Mouse (Mus musculus) heart, embryonic 16.5 days (tissue): ENCODE results near the gene Tgfbr3. TPM values are rescaled to one million over a fixed set of nuclear protein-coding genes. Genes with fewer than 3 reads are reported as not detected.

ENCODE experiments used
- ATAC-seq: fragments of 200-750 bp; cut with Nextera tagmentation; replicated peaks from 2 replicates; pipeline ENCODE4 v1.8.0; 2017; ENCODE audit warnings: moderate number of reproducible peaks; ENCODE audit not compliant: insufficient read depth, low FRiP score; ENCODE audit errors: extremely low read depth
- H3K27ac ChIP-seq: fragments of 300-500 bp; sonication (generic); 2 replicates; pipeline ENCODE4 v1.5.1; 2014; ENCODE audit warnings: mild to moderate bottlenecking, low read length, control low read depth, moderate library complexity
- H3K27me3 ChIP-seq: fragments of 300-500 bp; sonication (generic); 2 replicates; pipeline ENCODE4 v1.6.1; 2014; ENCODE audit warnings: low read length, mixed read lengths; ENCODE audit not compliant: control insufficient read depth, insufficient read depth
- H3K36me3 ChIP-seq: fragments of 300-500 bp; sonication (generic); 2 replicates; pipeline ENCODE4 v1.6.1; 2014; ENCODE audit not compliant: control insufficient read depth, insufficient read depth
- H3K4me1 ChIP-seq: fragments of 300-500 bp; sonication (generic); 2 replicates; pipeline ENCODE4 v1.6.1; 2014; ENCODE audit warnings: low read length, mixed read lengths; ENCODE audit not compliant: control insufficient read depth, insufficient read depth
- H3K4me2 ChIP-seq: fragments of 300-500 bp; sonication (generic); 2 replicates; pipeline ENCODE4 v1.6.1; 2014; ENCODE audit warnings: low read depth, mild to moderate bottlenecking, control low read depth, low read length
- H3K4me3 ChIP-seq: fragments of 300-500 bp; sonication (generic); 2 replicates; pipeline ENCODE4 v1.5.1; 2014; ENCODE audit warnings: mild to moderate bottlenecking, control low read depth, low read length
- H3K9ac ChIP-seq: fragments of 300-500 bp; sonication (generic); 2 replicates; pipeline ENCODE4 v1.6.1; 2014; ENCODE audit warnings: low read length, control low read depth
- H3K9me3 ChIP-seq: fragments of 300-500 bp; sonication (generic); replicated peaks from 2 replicates; pipeline ENCODE4 v1.6.1; 2016; ENCODE audit warnings: low read length; ENCODE audit not compliant: control insufficient read depth
- WGBS: fragments of 180-500 bp; shearing (Covaris S2); extraction: QIAGEN DNeasy Blood & Tissue Kit; methylation state at CpG from one replicate; pipeline ENCODE4 v1.1.7; 2014; 5-methylcytosine and 5-hydroxymethylcytosine counted together
- polyA plus RNA-seq: library from polyadenylated mRNA; unstranded; fragments of >200 nt; fragmentation: Nextera tagmentation; extraction: Ambion mirVana; gene quantifications from 2 replicates; pipeline ENCODE4 v1.2.1, GENCODE M21; 2015

Tgfbr3 gene
- polyA plus RNA-seq, 1 experiment from 2014 or later: 20.1 TPM

DNA sequence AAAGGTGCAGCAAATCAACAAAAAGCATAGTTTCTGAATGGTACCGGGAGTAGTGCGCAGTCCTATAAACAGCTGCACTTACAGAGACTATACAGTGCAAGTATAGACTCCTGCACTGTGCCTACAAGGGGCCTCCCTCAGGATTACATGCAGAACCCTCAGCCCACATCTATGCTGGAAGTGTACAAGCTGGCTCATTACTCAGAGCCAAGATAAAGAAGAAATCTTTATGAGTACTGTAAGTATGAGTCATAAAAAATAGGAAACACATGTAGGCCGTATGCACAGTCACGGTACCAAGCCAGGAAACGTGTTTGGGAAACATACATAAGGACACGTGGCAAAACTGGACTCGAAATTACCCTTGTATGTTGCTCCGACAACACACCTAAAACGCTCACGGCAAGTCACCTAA is 89.2 kb downstream of the Tgfbr3 start:
- no peaks in the 10 kb centered on the region for H3K36me3 ChIP-seq
- 0 out of 2 replicates have a peak, but pooled peaks have one; percentile 21 for ATAC-seq
- H3K4me3 ChIP-seq: no peak overlapping the region
- H3K9me3 ChIP-seq: no peaks in the 10 kb centered on the region
- H3K27ac ChIP-seq: peak overlapping the region; percentile 55
- peaks cover 37% of the 10 kb centered on the region for H3K4me1 ChIP-seq
- H3K4me2 ChIP-seq: no peak overlapping the region
- 73% methylated on average over 10 of the region's 10 CpGs for WGBS
- no peak overlapping the region for H3K9ac ChIP-seq
- no peaks in the 10 kb centered on the region for H3K27me3 ChIP-seq

DNA sequence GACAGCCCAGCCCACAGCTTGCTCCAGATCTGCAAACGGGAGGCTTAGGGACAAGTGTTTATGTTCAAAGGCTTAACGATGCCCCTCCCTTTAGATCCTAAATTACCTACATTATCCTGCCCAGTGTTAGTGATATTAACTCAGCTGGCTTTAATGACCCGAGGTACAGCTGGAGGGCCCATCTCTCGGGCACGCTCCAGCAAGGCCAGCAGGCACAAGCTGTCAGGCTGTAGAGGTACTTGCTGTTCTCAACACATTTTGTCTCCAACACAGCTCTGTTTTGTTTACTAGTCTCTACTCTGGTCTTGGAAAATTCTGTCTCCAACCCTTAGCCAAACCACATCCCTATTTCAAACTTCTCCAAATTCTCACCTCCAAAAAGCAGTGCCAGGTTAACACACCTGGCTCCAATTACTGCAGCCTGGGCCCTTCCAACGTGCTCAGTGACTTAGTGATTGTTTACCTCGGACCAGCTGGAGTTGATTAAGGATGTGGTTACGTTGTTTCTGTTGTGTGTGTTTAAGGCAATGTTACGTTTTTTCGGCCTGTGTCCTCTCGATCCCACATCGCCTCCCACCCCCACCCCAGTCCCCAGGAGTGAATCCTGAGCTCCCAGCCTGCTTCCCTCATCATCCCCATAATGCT is 93.6 kb downstream of the Tgfbr3 start:
- WGBS: 58% methylated on average over 12 of the region's 12 CpGs
- Histone ChIP-seq H3K4me2 (no peak overlapping the region), H3K4me1 (peaks cover 10% of the 10 kb centered on the region), H3K27me3 (no peaks in the 10 kb centered on the region), H3K36me3 (no peaks in the 10 kb centered on the region), H3K4me3 (no peak overlapping the region), H3K27ac (no peak overlapping the region), H3K9me3 (no peaks in the 10 kb centered on the region), H3K9ac (no peak overlapping the region)
- no peak for ATAC-seq

DNA sequence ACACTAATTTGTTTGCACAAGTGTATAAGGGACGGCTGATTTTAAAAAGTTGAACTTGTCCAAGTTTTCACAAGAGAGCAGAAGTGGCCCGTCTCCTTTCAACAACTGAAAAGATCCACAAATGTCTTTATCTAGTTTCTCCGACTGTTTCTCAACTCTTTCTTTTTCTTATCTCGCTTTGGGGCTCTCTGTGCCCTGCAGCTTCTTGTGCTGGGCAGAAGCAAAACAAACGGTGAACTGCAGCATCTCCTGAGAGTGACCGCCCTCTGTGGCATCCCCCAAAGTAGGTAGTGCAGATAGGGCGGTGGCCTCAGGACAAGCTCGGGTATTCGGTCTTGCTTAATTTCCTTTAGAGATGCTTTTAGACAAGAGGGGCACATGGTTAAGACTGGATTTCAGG is 96.3 kb downstream of the Tgfbr3 start:
- Histone ChIP-seq H3K4me3 (no peak overlapping the region), H3K9me3 (no peaks in the 10 kb centered on the region), H3K4me1 (no peaks in the 10 kb centered on the region), H3K4me2 (no peak overlapping the region), H3K27ac (no peak overlapping the region), H3K9ac (no peak overlapping the region), H3K27me3 (no peaks in the 10 kb centered on the region), H3K36me3 (no peaks in the 10 kb centered on the region)
- 49% methylated on average over 9 of the region's 9 CpGs for WGBS
- ATAC-seq: no peak

GRCm38 (mm10) chr5:107192372-107192771 is 97.1 kb downstream of the Tgfbr3 start:
- WGBS: 93% methylated on average over 7 of the region's 7 CpGs
- Histone ChIP-seq H3K36me3 (no peaks in the 10 kb centered on the region), H3K4me3 (no peak overlapping the region), H3K9ac (no peak overlapping the region), H3K4me2 (no peak overlapping the region), H3K9me3 (no peaks in the 10 kb centered on the region), H3K4me1 (no peaks in the 10 kb centered on the region), H3K27ac (no peak overlapping the region), H3K27me3 (no peaks in the 10 kb centered on the region)
- no peak for ATAC-seq

- ATAC-seq: no peak
- Histone ChIP-seq H3K27me3 (no peaks in the 10 kb centered on the region), H3K27ac (no peak overlapping the region), H3K4me2 (no peak overlapping the region), H3K4me3 (no peak overlapping the region), H3K4me1 (no peaks in the 10 kb centered on the region), H3K9me3 (no peaks in the 10 kb centered on the region), H3K9ac (no peak overlapping the region), H3K36me3 (no peaks in the 10 kb centered on the region)
- WGBS: 79% methylated on average over 10 of the region's 10 CpGs
Measured at GRCm38 (mm10) chr5:107188551-107188950, 100.9 kb downstream of the Tgfbr3 start.

DNA sequence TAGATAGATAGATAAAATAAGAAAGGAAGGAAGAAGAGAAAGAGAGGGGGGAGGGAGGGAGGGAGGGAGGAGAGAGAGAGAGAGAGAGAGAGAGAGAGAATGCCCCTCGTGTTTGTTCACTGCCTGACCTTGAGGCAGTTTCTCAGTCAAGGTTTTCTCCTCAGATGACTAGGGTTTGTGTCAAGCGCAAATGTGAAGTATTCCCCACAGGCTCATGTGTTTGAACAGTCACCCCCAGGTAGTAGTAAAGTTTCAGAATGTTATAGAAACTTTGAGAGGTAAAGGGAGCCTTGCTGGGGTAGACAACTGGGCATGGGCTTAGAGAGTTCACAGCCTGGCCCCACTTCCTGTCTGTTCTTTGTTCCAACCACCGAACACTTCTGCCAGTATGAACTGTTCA is 103.2 kb downstream of the Tgfbr3 start:
- Histone ChIP-seq H3K27me3 (no peaks in the 10 kb centered on the region), H3K36me3 (no peaks in the 10 kb centered on the region), H3K4me3 (no peak overlapping the region), H3K9me3 (no peaks in the 10 kb centered on the region), H3K4me1 (peaks cover 7% of the 10 kb centered on the region; the same call in 1 of the 2 replicates), H3K27ac (no peak overlapping the region), H3K9ac (no peak overlapping the region), H3K4me2 (no peak overlapping the region)
- 80% methylated on average over 3 of the region's 3 CpGs for WGBS
- no peak for ATAC-seq

GRCm38 (mm10) chr5:107184158-107184883 is 105.1 kb downstream of the Tgfbr3 start:
- H3K27ac ChIP-seq: no peak overlapping the region
- H3K4me1 ChIP-seq: peaks cover 7% of the 10 kb centered on the region
- no peak overlapping the region for H3K4me3 ChIP-seq
- no peak for ATAC-seq
- H3K4me2 ChIP-seq: no peak overlapping the region
- H3K9me3 ChIP-seq: no peaks in the 10 kb centered on the region
- no peak overlapping the region for H3K9ac ChIP-seq
- no peaks in the 10 kb centered on the region for H3K27me3 ChIP-seq
- 77% methylated on average over 8 of the region's 8 CpGs for WGBS
- no peaks in the 10 kb centered on the region for H3K36me3 ChIP-seq

- H3K4me2 ChIP-seq: no peak overlapping the region
- no peaks in the 10 kb centered on the region for H3K36me3 ChIP-seq
- no peaks in the 10 kb centered on the region for H3K27me3 ChIP-seq
- H3K9me3 ChIP-seq: 0 out of 2 replicates have a peak, but pooled peaks cover under 1% of the 10 kb centered on the region
- H3K27ac ChIP-seq: no peak overlapping the region
- WGBS: 63% methylated on average over 6 of the region's 6 CpGs
- H3K9ac ChIP-seq: no peak overlapping the region
- ATAC-seq: no peak
- H3K4me3 ChIP-seq: no peak overlapping the region
- H3K4me1 ChIP-seq: peaks cover 7% of the 10 kb centered on the region
Measured at GRCm38 (mm10) chr5:107183537-107183936, 105.9 kb downstream of the Tgfbr3 start.

- 0 out of 2 replicates have a peak, but pooled peaks cover 2% of the 10 kb centered on the region for H3K9me3 ChIP-seq
Measured at GRCm38 (mm10) chr5:107182721-107183120, 106.7 kb downstream of the Tgfbr3 start.

More at GRCm38 (mm10) chr5:107182721-107183120, 106.7 kb downstream of the Tgfbr3 start:
- ATAC-seq: no peak
- 79% methylated on average over 7 of the region's 7 CpGs for WGBS
- H3K27ac ChIP-seq: no peak overlapping the region
- no peak overlapping the region for H3K4me3 ChIP-seq
- H3K9ac ChIP-seq: no peak overlapping the region
- H3K36me3 ChIP-seq: no peaks in the 10 kb centered on the region
- peaks cover 13% of the 10 kb centered on the region for H3K4me1 ChIP-seq
- H3K4me2 ChIP-seq: no peak overlapping the region
- no peaks in the 10 kb centered on the region for H3K27me3 ChIP-seq
